Mouse (Mus musculus) midbrain, embryonic 11.5 days (tissue): ENCODE measurements at regions not wholly inside any gene's neighbourhood (a gene's known extent, or its start where the extent isn't known, plus 50 kb on each side); places are given as distances from the start of the nearest gene placed in this dataset.

Experiments used
- ATAC-seq: fragments of 200-750 bp; cut with Nextera tagmentation; 2 replicates; pipeline ENCODE4 v1.8.0; 2017; ENCODE audit warnings: moderate TSS enrichment, moderate library complexity; ENCODE audit not compliant: low FRiP score
- DNase-seq: peaks from one replicate; pipeline ENCODE4 v3.0.0; 2015; ENCODE audit warnings: low spot score; ENCODE audit errors: missing footprints
- H3K27ac ChIP-seq: fragments of 300-500 bp; sonication (generic); 2 replicates; pipeline ENCODE4 v1.5.1; 2014; ENCODE audit warnings: low read depth, low read length
- H3K27me3 ChIP-seq: fragments of 300-500 bp; sonication (generic); 2 replicates; pipeline ENCODE4 v1.6.1; 2014; ENCODE audit warnings: mild to moderate bottlenecking, low read length, moderate library complexity, mixed read lengths; ENCODE audit not compliant: control insufficient read depth, insufficient read depth
- H3K36me3 ChIP-seq: fragments of 300-500 bp; sonication (generic); 2 replicates; pipeline ENCODE4 v1.6.1; 2014; ENCODE audit warnings: mild to moderate bottlenecking, low read length, moderate library complexity, mixed read lengths; ENCODE audit not compliant: control insufficient read depth, insufficient read depth
- H3K4me1 ChIP-seq: fragments of 300-500 bp; sonication (generic); 2 replicates; pipeline ENCODE4 v1.6.1; 2014; ENCODE audit warnings: low read length; ENCODE audit not compliant: control insufficient read depth, insufficient read depth
- H3K4me2 ChIP-seq: fragments of 300-500 bp; sonication (generic); 2 replicates; pipeline ENCODE4 v1.6.1; 2014; ENCODE audit warnings: mild to moderate bottlenecking, moderate library complexity
- H3K4me3 ChIP-seq: fragments of 300-500 bp; sonication (generic); 2 replicates; pipeline ENCODE4 v1.5.1; 2014; ENCODE audit warnings: low read depth, low read length
- H3K9ac ChIP-seq: fragments of 300-500 bp; sonication (generic); 2 replicates; pipeline ENCODE4 v1.6.1; 2014; ENCODE audit warnings: low read length
- H3K9me3 ChIP-seq: fragments of 300-500 bp; sonication (generic); 2 replicates; pipeline ENCODE4 v1.6.1; 2016; ENCODE audit warnings: low read length; ENCODE audit not compliant: control insufficient read depth
- WGBS: fragments of 180-500 bp; shearing (Covaris S2); extraction: QIAGEN DNeasy Blood & Tissue Kit; methylation state at CpG from one replicate; pipeline ENCODE4 v1.1.7; 2014; 5-methylcytosine and 5-hydroxymethylcytosine counted together

- Histone ChIP-seq H3K4me2 (no peak overlapping the region), H3K27me3 (no peaks in the 10 kb centered on the region), H3K9me3 (no peaks in the 10 kb centered on the region), H3K9ac (no peak overlapping the region), H3K4me3 (no peak overlapping the region), H3K27ac (no peak overlapping the region), H3K36me3 (no peaks in the 10 kb centered on the region), H3K4me1 (no peaks in the 10 kb centered on the region)
- no peak for ATAC-seq
- 87% methylated on average over 2 of the region's 2 CpGs for WGBS
- no peak for DNase-seq
Observed at GRCm38 (mm10) chr13:114587621-114588020, 128.9 kb upstream of the Fst start.

DNA sequence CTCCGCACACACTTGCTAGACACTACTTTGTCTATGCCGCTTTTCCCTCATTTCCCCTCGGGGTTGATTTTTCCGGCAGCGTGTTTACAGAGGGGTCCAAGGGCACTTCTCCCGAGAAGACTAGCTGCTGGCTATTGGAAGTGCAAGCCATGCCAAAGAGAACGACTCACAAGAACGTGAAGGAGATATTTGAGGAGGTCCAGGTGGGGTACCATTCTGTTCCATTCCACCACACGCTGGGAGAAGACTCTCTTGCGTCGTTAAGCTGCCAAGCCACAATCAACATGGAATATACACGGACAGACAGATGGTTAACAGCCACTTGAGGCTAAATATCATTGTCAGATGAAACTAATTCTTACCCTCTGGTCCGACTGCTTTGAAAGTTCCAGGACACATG is 144.6 kb upstream of the Fst start:
- ATAC-seq (no peak), DNase-seq (no peak)
- H3K27me3 ChIP-seq, result no peaks in the 10 kb centered on the region
- WGBS, result 91% methylated on average over 13 of the region's 13 CpGs
- no peak overlapping the region for H3K4me2 ChIP-seq
- no peaks in the 10 kb centered on the region for H3K36me3 ChIP-seq
- no peak overlapping the region for H3K27ac ChIP-seq
- no peaks in the 10 kb centered on the region for H3K9me3 ChIP-seq
- no peak overlapping the region for H3K4me3 ChIP-seq
- no peak overlapping the region for H3K9ac ChIP-seq
- no peaks in the 10 kb centered on the region for H3K4me1 ChIP-seq

DNA sequence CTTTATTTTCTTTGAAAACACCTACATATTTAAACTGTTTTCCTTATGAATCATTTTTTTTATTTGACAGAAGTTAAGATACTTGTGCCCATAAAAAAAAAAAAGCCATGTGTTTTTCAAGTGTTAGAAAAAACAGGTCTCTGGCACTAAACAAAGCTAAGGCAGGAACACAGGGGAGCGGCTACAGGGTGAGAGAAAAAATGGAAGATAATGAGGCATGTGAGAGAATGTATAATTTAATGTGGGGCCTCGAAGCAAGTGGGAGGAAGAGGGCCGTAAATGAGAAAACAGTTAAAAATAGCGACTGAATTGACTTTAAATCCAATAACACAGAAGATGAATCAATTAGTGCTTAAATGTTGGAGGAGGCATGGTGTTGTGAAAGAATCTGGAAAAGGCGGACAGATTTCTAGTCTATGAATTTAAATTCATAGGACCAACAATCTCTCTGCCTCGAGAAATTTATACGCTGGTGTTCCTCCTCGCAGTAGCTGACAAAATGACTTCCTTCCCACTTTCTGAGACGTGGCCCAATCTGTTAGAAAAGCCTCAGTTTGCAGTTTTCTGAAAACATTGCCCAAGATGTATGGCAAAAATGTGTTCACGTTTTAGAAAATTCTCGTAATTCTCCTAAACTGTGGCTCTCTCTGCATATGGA is 145.4 kb upstream of the Fst start:
- H3K27me3 ChIP-seq, result no peaks in the 10 kb centered on the region
- no peak overlapping the region for H3K27ac ChIP-seq
- no peaks in the 10 kb centered on the region for H3K36me3 ChIP-seq
- H3K4me3 ChIP-seq, result no peak overlapping the region
- 85% methylated on average over 11 of the region's 11 CpGs for WGBS
- no peak overlapping the region for H3K9ac ChIP-seq
- no peak for ATAC-seq
- DNase-seq, result no peak
- no peaks in the 10 kb centered on the region for H3K9me3 ChIP-seq
- H3K4me1 ChIP-seq, result no peaks in the 10 kb centered on the region
- no peak overlapping the region for H3K4me2 ChIP-seq

GRCm38 (mm10) chr13:114613909-114614308 is 155.2 kb upstream of the Fst start:
- Histone ChIP-seq H3K27me3 (no peaks in the 10 kb centered on the region), H3K27ac (no peak overlapping the region), H3K9me3 (no peaks in the 10 kb centered on the region), H3K9ac (no peak overlapping the region), H3K4me3 (no peak overlapping the region), H3K4me2 (no peak overlapping the region), H3K36me3 (no peaks in the 10 kb centered on the region), H3K4me1 (no peaks in the 10 kb centered on the region)
- ATAC-seq (no peak), DNase-seq (no peak)
- WGBS, result 97% methylated on average over 1 of the region's 1 CpGs

DNA sequence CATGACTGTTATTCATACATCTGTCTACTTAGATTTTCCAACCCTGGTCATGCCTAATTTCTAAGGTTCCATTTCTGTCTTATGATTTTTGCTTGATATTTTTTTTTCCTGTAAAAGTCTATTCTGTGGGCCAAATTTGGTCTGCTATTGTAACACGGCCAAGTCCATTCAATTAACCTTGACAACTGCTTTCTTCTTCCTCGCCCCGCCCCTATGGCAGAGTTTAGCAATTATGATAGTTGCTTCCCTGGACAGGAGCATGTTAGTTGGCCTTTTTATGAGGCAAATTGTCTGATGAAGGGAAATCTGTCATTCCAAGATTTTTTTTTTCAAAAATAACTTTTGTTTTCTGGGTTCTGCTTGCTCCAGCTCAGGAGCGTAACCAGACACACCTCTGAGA is 160.7 kb upstream of the Fst start:
- DNase-seq (no peak), ATAC-seq (no peak)
- Histone ChIP-seq H3K4me2 (no peak overlapping the region), H3K4me1 (no peaks in the 10 kb centered on the region), H3K36me3 (no peaks in the 10 kb centered on the region), H3K4me3 (no peak overlapping the region), H3K9ac (no peak overlapping the region), H3K27me3 (no peaks in the 10 kb centered on the region), H3K9me3 (no peaks in the 10 kb centered on the region), H3K27ac (no peak overlapping the region)
- 91% methylated on average over 4 of the region's 4 CpGs for WGBS

GRCm38 (mm10) chr13:114636731-114637130 is 178.0 kb upstream of the Fst start:
- ATAC-seq, result no peak
- Histone ChIP-seq H3K9ac (no peak overlapping the region), H3K9me3 (no peaks in the 10 kb centered on the region), H3K27ac (no peak overlapping the region), H3K4me3 (no peak overlapping the region), H3K27me3 (no peaks in the 10 kb centered on the region), H3K4me1 (no peaks in the 10 kb centered on the region; the same call in 1 of the 2 replicates), H3K4me2 (no peak overlapping the region), H3K36me3 (no peaks in the 10 kb centered on the region)
- 97% methylated on average over 4 of the region's 4 CpGs for WGBS
- DNase-seq, result no peak

GRCm38 (mm10) chr13:114639531-114639930 is 178.5 kb upstream of the Mocs2 start:
- WGBS, result 90% methylated on average over 2 of the region's 2 CpGs
- no peak for DNase-seq
- ATAC-seq, result no peak

DNA sequence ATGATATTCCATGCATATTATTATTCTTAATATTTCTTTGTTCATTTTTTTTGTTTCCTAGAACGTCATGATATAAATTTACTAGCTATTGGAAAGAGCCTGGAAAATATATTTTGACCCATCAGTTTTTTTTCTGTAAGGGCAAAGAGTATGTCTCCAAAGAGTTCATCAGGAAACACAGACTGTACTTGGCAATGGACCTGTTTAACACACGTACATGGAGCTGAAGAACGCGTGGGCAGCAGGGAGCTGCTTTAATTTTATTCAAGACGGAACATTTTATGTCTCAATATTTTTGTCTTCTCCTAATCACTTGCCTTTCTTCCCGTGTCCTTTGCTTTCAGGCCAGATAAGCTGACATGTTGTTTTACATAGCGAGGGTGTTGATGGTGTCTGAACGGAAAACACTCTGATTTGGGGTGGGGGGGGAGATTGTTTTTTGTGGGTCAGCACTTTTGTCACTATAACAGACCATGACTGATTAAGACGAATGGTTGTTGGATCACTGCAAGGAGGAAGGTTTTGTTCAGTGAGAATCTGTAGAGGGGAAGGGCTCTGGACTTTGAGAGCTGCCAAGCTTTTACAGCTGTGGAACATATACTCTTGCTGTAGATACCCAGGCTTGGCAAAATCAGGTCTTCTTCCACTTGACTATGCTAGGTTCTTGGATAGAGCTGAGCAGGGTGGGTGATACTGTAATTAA is 176.2 kb upstream of the Mocs2 start:
- no peak overlapping the region for H3K27ac ChIP-seq
- no peak overlapping the region for H3K4me3 ChIP-seq
- no peaks in the 10 kb centered on the region for H3K36me3 ChIP-seq
- DNase-seq (no peak), ATAC-seq (peak; percentile 62; the same call in 1 of the 2 replicates)
- no peaks in the 10 kb centered on the region for H3K27me3 ChIP-seq
- WGBS, result 59% methylated on average over 9 of the region's 9 CpGs
- no peak overlapping the region for H3K9ac ChIP-seq
- peaks cover 8% of the 10 kb centered on the region for H3K4me1 ChIP-seq
- H3K4me2 ChIP-seq, result no peak overlapping the region
- no peaks in the 10 kb centered on the region for H3K9me3 ChIP-seq

More at GRCm38 (mm10) chr13:114639531-114639930, 178.5 kb upstream of the Mocs2 start:
- H3K4me2 ChIP-seq, result no peak overlapping the region
- no peak overlapping the region for H3K4me3 ChIP-seq
- no peak overlapping the region for H3K9ac ChIP-seq
- H3K9me3 ChIP-seq, result no peaks in the 10 kb centered on the region
- H3K27ac ChIP-seq, result no peak overlapping the region
- peaks cover 8% of the 10 kb centered on the region for H3K4me1 ChIP-seq
- H3K36me3 ChIP-seq, result no peaks in the 10 kb centered on the region
- H3K27me3 ChIP-seq, result no peaks in the 10 kb centered on the region

DNA sequence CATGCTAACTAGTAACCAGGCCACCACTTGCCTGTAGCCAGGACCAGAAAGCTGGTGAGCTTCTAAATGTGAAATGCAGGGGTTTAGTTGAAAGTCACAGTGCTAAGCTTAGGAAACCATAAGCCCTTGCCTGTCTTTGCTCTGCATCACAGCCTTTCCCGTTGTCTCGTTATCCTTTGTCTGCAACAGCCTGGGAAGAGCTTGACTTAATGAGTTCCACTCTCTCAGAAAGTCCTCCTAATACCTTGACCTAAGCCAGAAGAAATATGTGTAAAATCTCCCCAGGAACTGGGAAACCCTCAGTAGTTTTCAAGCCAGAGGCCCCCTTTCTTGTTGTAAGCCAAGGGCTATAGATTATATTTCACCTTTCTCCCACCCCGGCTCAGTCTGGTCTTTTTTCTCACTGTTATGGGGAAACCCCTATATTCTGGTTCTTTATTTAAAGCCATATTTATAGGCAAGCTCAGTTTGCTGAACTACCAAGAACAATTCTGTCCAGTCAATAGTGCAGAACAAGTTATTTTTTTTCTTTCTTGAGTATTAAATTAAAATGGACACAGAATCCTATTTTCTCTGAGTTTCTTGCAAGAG is 175.0 kb upstream of the Mocs2 start:
- DNase-seq (peak; percentile 88), ATAC-seq (peak; percentile 70)
- no peaks in the 10 kb centered on the region for H3K27me3 ChIP-seq
- peaks cover 8% of the 10 kb centered on the region for H3K4me1 ChIP-seq
- H3K36me3 ChIP-seq, result no peaks in the 10 kb centered on the region
- H3K27ac ChIP-seq, result no peak overlapping the region
- H3K9me3 ChIP-seq, result no peaks in the 10 kb centered on the region
- H3K4me2 ChIP-seq, result no peak overlapping the region
- H3K9ac ChIP-seq, result no peak overlapping the region
- 16% methylated on average over 3 of the region's 3 CpGs for WGBS
- H3K4me3 ChIP-seq, result no peak overlapping the region
